Mouse (Mus musculus) lung, postnatal 0 days (tissue): ENCODE results near the gene Ugt2b37. TPM values are rescaled to one million over a fixed set of nuclear protein-coding genes. Genes with fewer than 3 reads are reported as not detected.
"Not testable (repeated sequence)": the region's sequence is repeated elsewhere in the genome, so short reads cannot be mapped to it uniquely, and the experiment has no call there.

Experiments used
- ATAC-seq: fragments of 200-750 bp; cut with Nextera tagmentation; 2 replicates; pipeline ENCODE4 v1.8.0; 2017; ENCODE audit warnings: moderate library complexity
- DNase-seq: peaks from one replicate; pipeline ENCODE4 v3.0.0-alpha.2; 2016; ENCODE audit warnings: low spot score
- H3K27ac ChIP-seq: fragments of 300-500 bp; sonication (generic); 2 replicates; pipeline ENCODE4 v1.5.1; 2014; ENCODE audit warnings: antibody characterized with exemption, mild to moderate bottlenecking, low read length, mixed read lengths
- H3K27me3 ChIP-seq: fragments of 300-500 bp; sonication (generic); replicated peaks from 2 replicates; pipeline ENCODE4 v1.6.1; 2014; ENCODE audit warnings: low read length, mixed read lengths; ENCODE audit not compliant: insufficient read depth
- H3K36me3 ChIP-seq: fragments of 300-500 bp; sonication (generic); 2 replicates; pipeline ENCODE4 v1.6.1; 2014; ENCODE audit warnings: low read length, mixed read lengths; ENCODE audit not compliant: insufficient read depth
- H3K4me1 ChIP-seq: fragments of 300-500 bp; sonication (generic); 2 replicates; pipeline ENCODE4 v1.6.1; 2014; ENCODE audit warnings: antibody characterized with exemption, low read depth, low read length, mixed read lengths; ENCODE audit not compliant: insufficient read depth
- H3K4me2 ChIP-seq: fragments of 300-500 bp; sonication (generic); replicated peaks from 2 replicates; pipeline ENCODE4 v1.6.1; 2014; ENCODE audit warnings: low read depth, mild to moderate bottlenecking, low read length, moderate library complexity, mixed read lengths
- H3K4me3 ChIP-seq: fragments of 300-500 bp; sonication (generic); 2 replicates; pipeline ENCODE4 v1.5.1; 2014; ENCODE audit warnings: low read depth, low read length
- H3K9ac ChIP-seq: fragments of 300-500 bp; sonication (generic); replicated peaks from 2 replicates; pipeline ENCODE4 v1.6.1; 2014; ENCODE audit warnings: low read depth, mild to moderate bottlenecking
- H3K9me3 ChIP-seq: fragments of 300-500 bp; sonication (generic); 2 replicates; pipeline ENCODE4 v1.6.1; 2016; ENCODE audit warnings: low read length, mixed read lengths
- CTCF ChIP-seq: IDR thresholded peaks from 2 replicates; pipeline ENCODE4 v1.5.1; 2016; ENCODE audit warnings: antibody characterized with exemption, mild to moderate bottlenecking
- EP300 ChIP-seq: IDR thresholded peaks from 2 replicates; pipeline ENCODE4 v1.6.1; 2016; ENCODE audit warnings: antibody characterized with exemption, mild to moderate bottlenecking, control low read depth
- WGBS: fragments of 180-500 bp; shearing (Covaris S2); extraction: QIAGEN DNeasy Blood & Tissue Kit; methylation state at CpG from one replicate; pipeline ENCODE4 v1.1.7; 2014; 5-methylcytosine and 5-hydroxymethylcytosine counted together
- polyA plus RNA-seq: library from polyadenylated mRNA; unstranded; fragments of >200 nt; fragmentation: Nextera tagmentation; extraction: Ambion mirVana; gene quantifications from 2 replicates; pipeline ENCODE4 v1.2.1, GENCODE M21; 2015

Ugt2b37 gene
- not detected in 2 replicates for polyA plus RNA-seq

DNA sequence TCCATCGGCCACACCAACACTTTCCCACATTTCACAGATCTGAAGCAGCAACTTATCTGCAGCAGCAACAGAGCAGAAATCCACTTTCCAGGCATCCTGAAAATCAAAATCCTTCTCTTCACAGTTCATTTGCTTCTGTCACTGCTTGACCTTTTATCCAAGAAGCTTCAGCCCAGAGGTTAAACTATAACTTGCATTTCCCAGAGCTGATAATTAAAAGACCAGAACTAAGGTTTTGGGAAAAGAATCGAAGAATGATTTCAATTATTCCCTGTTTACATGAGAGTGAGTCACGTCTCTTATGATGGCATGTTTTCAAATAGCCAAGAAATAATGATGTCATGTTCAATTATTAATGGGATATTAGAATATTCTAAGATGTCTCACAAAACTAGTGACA is at the start of gene Ugt2b37:
TSS of gene Ugt2b37 (minus strand) at position 129 of the 400 bp plus-strand sequence.
- H3K4me3 ChIP-seq, H3K27ac ChIP-seq, H3K27me3 ChIP-seq, H3K9ac ChIP-seq, DNase-seq, H3K36me3 ChIP-seq, H3K4me1 ChIP-seq, H3K9me3 ChIP-seq, ATAC-seq, H3K4me2 ChIP-seq: not testable (repeated sequence)
- 56% methylated on average over 3 of the region's 3 CpGs for WGBS

- H3K27me3 ChIP-seq, H3K36me3 ChIP-seq, H3K4me2 ChIP-seq, H3K9ac ChIP-seq, H3K9me3 ChIP-seq, ATAC-seq, H3K27ac ChIP-seq, DNase-seq, H3K4me3 ChIP-seq, H3K4me1 ChIP-seq: not testable (repeated sequence)
- WGBS: 73% methylated on average over 4 of the region's 4 CpGs
These were observed 31.6 kb upstream of the Ugt2b37 start for GRCm38 (mm10) chr5:87286180-87286579.

GRCm38 (mm10) chr5:87275986-87276385 is 21.4 kb upstream of the Ugt2b37 start:
- H3K27me3 ChIP-seq, H3K27ac ChIP-seq, H3K4me3 ChIP-seq, H3K9ac ChIP-seq, DNase-seq, H3K9me3 ChIP-seq, ATAC-seq, H3K4me1 ChIP-seq, H3K36me3 ChIP-seq, H3K4me2 ChIP-seq: not testable (repeated sequence)
- WGBS: 81% methylated on average over 4 of the region's 4 CpGs

DNA sequence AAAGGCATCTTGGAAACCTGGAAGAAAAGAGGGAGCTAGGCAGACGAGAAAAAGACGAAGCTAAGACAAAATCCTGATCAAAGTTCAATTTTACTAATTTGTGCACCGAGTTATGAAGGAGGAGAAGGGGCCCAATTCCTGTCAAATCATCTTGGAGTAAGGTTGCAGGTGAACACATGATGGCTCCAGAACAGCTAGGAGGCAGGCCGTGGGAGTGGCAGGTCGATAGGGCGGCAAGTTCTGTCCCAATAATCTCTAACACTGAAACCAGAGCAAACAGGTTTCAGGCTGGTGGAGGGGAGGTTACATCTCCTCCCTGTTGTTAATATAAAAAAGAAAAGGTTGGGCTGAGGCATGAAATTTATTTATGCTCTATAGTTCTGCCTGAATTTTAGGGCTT is 21.0 kb upstream of the Ugt2b37 start:
- Histone ChIP-seq H3K36me3 (no peaks in the 10 kb centered on the region), H3K4me2 (no peak overlapping the region), H3K9ac (no peak overlapping the region), H3K4me3 (no peak overlapping the region), H3K27ac (no peak overlapping the region), H3K27me3 (no peaks in the 10 kb centered on the region), H3K9me3 (no peaks in the 10 kb centered on the region), H3K4me1 (no peaks in the 10 kb centered on the region)
- TF ChIP-seq EP300 (no peak), CTCF (no peak)
- WGBS: 76% methylated on average over 6 of the region's 6 CpGs
- DNase-seq: no peak
- no peak for ATAC-seq

DNA sequence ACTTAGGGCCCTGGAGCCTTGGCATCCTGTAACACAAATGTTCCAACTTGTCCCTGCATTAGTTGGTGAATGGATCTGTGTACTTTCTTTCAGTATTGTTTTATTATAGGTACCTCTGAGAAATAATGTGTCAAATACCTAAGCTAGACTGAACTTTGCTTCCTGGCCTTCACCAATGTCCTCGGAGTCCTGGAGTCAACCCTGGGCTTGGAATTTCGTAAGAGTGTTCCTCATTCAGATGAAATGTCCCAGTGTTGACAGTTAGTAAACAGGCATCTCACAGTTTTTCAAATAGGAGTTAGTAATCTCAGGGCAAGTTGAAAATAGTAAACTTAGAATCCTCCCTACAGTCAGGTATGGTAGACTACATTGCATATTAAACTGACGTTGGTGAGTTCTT is 1.2 kb upstream of the Ugt2b37 start:
- Histone ChIP-seq H3K4me3 (no peak overlapping the region), H3K36me3 (no peaks in the 10 kb centered on the region), H3K27me3 (no peaks in the 10 kb centered on the region), H3K4me2 (no peak overlapping the region), H3K27ac (no peak overlapping the region), H3K4me1 (no peaks in the 10 kb centered on the region), H3K9ac (no peak overlapping the region), H3K9me3 (no peaks in the 10 kb centered on the region)
- no peak for DNase-seq
- no peak for ATAC-seq
- TF ChIP-seq EP300 (no peak), CTCF (no peak)
- WGBS: 75% methylated on average over 3 of the region's 3 CpGs

DNA sequence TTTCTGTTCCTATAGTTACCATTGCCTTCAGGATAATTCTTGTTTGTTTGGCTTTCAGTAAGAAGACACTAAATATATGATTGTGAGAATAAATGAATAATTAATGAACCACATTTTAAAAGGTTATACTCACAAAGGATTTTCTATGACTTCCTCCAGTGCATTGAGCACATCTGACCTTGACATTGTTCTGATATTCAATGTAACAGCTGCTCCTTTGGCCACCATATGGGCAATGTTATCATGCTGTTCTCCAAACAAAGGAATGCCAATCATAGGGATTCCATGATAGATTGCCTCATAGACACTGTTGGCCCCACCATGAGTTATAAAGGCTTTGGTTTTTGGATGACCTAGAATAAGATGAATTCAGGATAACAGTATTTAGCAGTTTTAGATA is 12.5 kb downstream of the Ugt2b37 start:
- not testable (repeated sequence) for H3K4me3 ChIP-seq, H3K9me3 ChIP-seq, DNase-seq, ATAC-seq, H3K4me2 ChIP-seq, H3K9ac ChIP-seq, H3K36me3 ChIP-seq, H3K27me3 ChIP-seq, H3K27ac ChIP-seq, H3K4me1 ChIP-seq

DNA sequence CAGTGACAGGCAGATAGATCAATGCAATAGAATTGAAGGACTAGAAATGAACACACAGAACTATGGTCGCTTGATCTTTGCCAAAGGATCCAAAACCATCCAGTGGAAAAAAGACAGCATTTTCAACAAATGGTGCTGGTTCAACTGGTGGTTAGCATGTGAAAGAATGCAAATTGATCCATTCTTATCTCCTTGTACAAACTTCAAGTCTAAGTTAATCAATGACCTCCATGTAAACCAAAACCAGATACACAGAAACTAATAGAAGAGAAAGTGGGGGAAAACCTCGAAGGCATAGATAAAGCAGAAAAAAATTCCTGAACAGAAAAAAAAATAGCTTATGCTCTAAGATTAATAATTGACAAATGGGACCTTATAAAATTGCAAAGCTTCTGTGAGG is 58.2 kb downstream of the Ugt2b37 start:
- not testable (repeated sequence) for DNase-seq, H3K4me3 ChIP-seq, H3K4me2 ChIP-seq, H3K4me1 ChIP-seq, H3K27me3 ChIP-seq, H3K9ac ChIP-seq, H3K36me3 ChIP-seq, H3K27ac ChIP-seq, ATAC-seq, H3K9me3 ChIP-seq
- 25% methylated on average over 2 of the region's 2 CpGs for WGBS

Other genes with a start within 250 kb of the Ugt2b37 start
- gene Ugt2b36, start 162.2 kb downstream of the Ugt2b37 start, polyA plus RNA-seq: not detected in 2 replicates
- gene Ugt2b5, start 114.5 kb downstream of the Ugt2b37 start, polyA plus RNA-seq: not detected in 2 replicates
- not detected in 2 replicates for gene Ugt2a3, start 82.4 kb upstream of the Ugt2b37 start, polyA plus RNA-seq
- gene Ugt2b38, start 169.4 kb upstream of the Ugt2b37 start, polyA plus RNA-seq: not detected in 2 replicates
- not detected in 2 replicates for gene Ugt2a2, start 227.5 kb upstream of the Ugt2b37 start, polyA plus RNA-seq
- gene Gm43638, start 232.0 kb upstream of the Ugt2b37 start, polyA plus RNA-seq: not detected in 2 replicates
- gene Ugt2a1, start 236.1 kb upstream of the Ugt2b37 start, polyA plus RNA-seq: not detected in 2 replicates